Mouse (Mus musculus) layer of hippocampus, adult 2 months (tissue): ENCODE data around the gene Lrch1. TPM values are rescaled to one million over a fixed set of nuclear protein-coding genes. Genes with fewer than 3 reads are reported as not detected.

Experiments
- DNase-seq, 2 experiments: peaks; one replicate each; pipeline ENCODE4 v3.0.0; 2022; ENCODE audit warnings: low spot score in 2 of 2
- H3K27ac ChIP-seq: fragments of 200-600 bp; 2 replicates; pipeline ENCODE4 v1.8.1; 2022
- H3K4me3 ChIP-seq: fragments of 200-600 bp; 2 replicates; pipeline ENCODE4 v1.8.1; 2022; ENCODE audit warnings: mild to moderate bottlenecking
- CTCF ChIP-seq: fragments of 200-600 bp; conservative IDR thresholded peaks from 2 replicates; pipeline ENCODE4 v1.8.1; 2022; ENCODE audit warnings: antibody characterized with exemption, mild to moderate bottlenecking, moderate library complexity
- total RNA-seq, 2 experiments: library from RNA; stranded (reverse); gene quantifications; 2 replicates each; pipeline ENCODE4 v1.2.3; 2021

Lrch1 gene
- total RNA-seq, 2 experiments from 2014 or later = 17.5 to 24.7 TPM

GRCm38 (mm10) chr14:74774046-74774619 lies 173.5 kb downstream of the Lrch1 start:
- TF ChIP-seq CTCF = no peak
- no peak for DNase-seq
- Histone ChIP-seq H3K4me3 (no peak overlapping the region), H3K27ac (no peak overlapping the region)

- Histone ChIP-seq H3K4me3 (no peak overlapping the region), H3K27ac (no peak overlapping the region)
- no peak for TF ChIP-seq CTCF
- DNase-seq = peak in 1 of 2 experiments; percentile 45
Measured at GRCm38 (mm10) chr14:74767892-74768291, 179.8 kb downstream of the Lrch1 start.

GRCm38 (mm10) chr14:74764191-74764918 lies 183.3 kb downstream of the Lrch1 start:
- peak in 1 of 2 experiments; percentile 73 for DNase-seq
- TF ChIP-seq CTCF = peak; percentile 94
- Histone ChIP-seq H3K27ac (no peak overlapping the region), H3K4me3 (no peak overlapping the region)

- DNase-seq = no peak
- H3K4me3 ChIP-seq = no peak overlapping the region
- no peak for TF ChIP-seq CTCF
- H3K27ac ChIP-seq = no peak overlapping the region
Measured at GRCm38 (mm10) chr14:74736850-74737249, 210.8 kb downstream of the Lrch1 start.

GRCm38 (mm10) chr14:74735471-74735870 lies 212.2 kb downstream of the Lrch1 start:
- H3K27ac ChIP-seq = no peak overlapping the region
- DNase-seq = no peak
- no peak overlapping the region for H3K4me3 ChIP-seq
- TF ChIP-seq CTCF = no peak

GRCm38 (mm10) chr14:74733397-74733796 lies 214.3 kb downstream of the Lrch1 start:
- no peak for TF ChIP-seq CTCF
- no peak overlapping the region for H3K4me3 ChIP-seq
- no peak for DNase-seq
- no peak overlapping the region for H3K27ac ChIP-seq

- H3K27ac ChIP-seq = peak within 1 kb of the TSS; percentile 74
- TF ChIP-seq CTCF = 0 out of 2 replicates have a peak, but pooled peaks have one; percentile 15
- H3K4me3 ChIP-seq = peak within 1 kb of the TSS; percentile 69
- peak; percentile 87 to 89 for DNase-seq
Measured at GRCm38 (mm10) chr14:74732079-74732783, 215.4 kb downstream of the Lrch1 start, which contains the start of gene Esd. Esd (plus strand) TSS chr14:74732297.

- peak overlapping the region; percentile 69 for H3K4me3 ChIP-seq
- peak overlapping the region; percentile 39; the same call in 1 of the 2 replicates for H3K27ac ChIP-seq
- peak in 1 of 2 experiments; percentile 5 for DNase-seq
- no peak for TF ChIP-seq CTCF
Measured at GRCm38 (mm10) chr14:74731221-74732078, 216.2 kb downstream of the Lrch1 start.

- Histone ChIP-seq H3K4me3 (no peak overlapping the region), H3K27ac (no peak overlapping the region)
- peak; percentile 47 for TF ChIP-seq CTCF
- DNase-seq = no peak
Measured at GRCm38 (mm10) chr14:74723541-74723940, 224.1 kb downstream of the Lrch1 start.

- Histone ChIP-seq H3K4me3 (no peak overlapping the region), H3K27ac (no peak overlapping the region)
- DNase-seq = peak; percentile 9 to 56
- peak; percentile 87 for TF ChIP-seq CTCF
Measured at GRCm38 (mm10) chr14:74709054-74709453, 238.6 kb downstream of the Lrch1 start.

Other genes starting within 250 kb of the Lrch1 start
- gene Esd, start 215.6 kb downstream of the Lrch1 start, total RNA-seq = 10 to 100 TPM; 83.2 to 90.8 TPM
- gene Rubcnl, start 68.2 kb upstream of the Lrch1 start, total RNA-seq = 1 to 10 TPM; 1.4 TPM
- not detected for gene Lrrc63, start 183.0 kb upstream of the Lrch1 start, total RNA-seq
- gene Lcp1, start 183.2 kb upstream of the Lrch1 start, total RNA-seq = 1 to 10 TPM; 6.6 to 8.8 TPM